Mouse (Mus musculus) left cerebral cortex, adult 2 months (tissue): ENCODE measurements around the gene Mrps10. TPM values are rescaled to one million over a fixed set of nuclear protein-coding genes. Genes with fewer than 3 reads are reported as not detected.
A peak's percentile ranks its signal among the peaks of the same experiment; 100 is the strongest.
"Not testable (repeated sequence)": the region's sequence is repeated elsewhere in the genome, so short reads cannot be mapped to it uniquely, and the experiment has no call there.

Experiments used
- DNase-seq, 2 experiments: peaks; one replicate each; pipeline ENCODE4 v3.0.0; 2021 to 2022; ENCODE audit warnings: low spot score in 2 of 2, mixed read lengths in 1 of 2; ENCODE audit errors: extremely low spot score in 1 of 2
- H3K27ac ChIP-seq: fragments of 200-600 bp; 2 replicates; pipeline ENCODE4 v1.8.1; 2022
- H3K4me3 ChIP-seq: fragments of 200-600 bp; 2 replicates; pipeline ENCODE4 v1.8.1; 2022
- CTCF ChIP-seq: fragments of 200-600 bp; IDR thresholded peaks from 2 replicates; pipeline ENCODE4 v1.8.1; 2022; ENCODE audit warnings: antibody characterized with exemption, mild to moderate bottlenecking, moderate library complexity
- intact Hi-C: fragments of 180-260 bp; cut with DNase I; formaldehyde crosslinking; loops from one replicate; pipeline ENCODE4 v1.15.1; 2025
- total RNA-seq, 2 experiments: library from RNA; stranded (reverse); gene quantifications; 2 replicates each; pipeline ENCODE4 v1.2.3; 2021

Gene Mrps10
- total RNA-seq, 2 experiments from 2014 or later: 28.4 to 29.1 TPM

- intact Hi-C loops: loop anchor here (1.0 to 5.0 kb wide), 2 partner anchors 190 to 293 kb away; no protein-coding TSS in a partner anchor
- not testable (repeated sequence) for H3K4me3 ChIP-seq, H3K27ac ChIP-seq, DNase-seq
- TF ChIP-seq CTCF: peak; percentile 53
Observed at GRCm38 (mm10) chr17:47332664-47333063, 36.0 kb upstream of the Mrps10 start.

- no peak for DNase-seq
- Histone ChIP-seq H3K27ac (no peak overlapping the region), H3K4me3 (no peak overlapping the region)
- no peak for TF ChIP-seq CTCF
- intact Hi-C loops: loop anchor here (1.0 to 5.0 kb wide), 2 partner anchors 191 to 294 kb away; no protein-coding TSS in a partner anchor
Observed at GRCm38 (mm10) chr17:47333409-47333808, 35.3 kb upstream of the Mrps10 start.

GRCm38 (mm10) chr17:47343121-47343520 is 25.6 kb upstream of the Mrps10 start:
- no peak overlapping the region for H3K27ac ChIP-seq
- TF ChIP-seq CTCF: no peak
- intact Hi-C loops: no loop called here

GRCm38 (mm10) chr17:47349721-47350319 is 18.9 kb upstream of the Mrps10 start:
- H3K27ac ChIP-seq: no peak overlapping the region
- H3K4me3 ChIP-seq: no peak overlapping the region
- intact Hi-C loops: no loop called here
- no peak for DNase-seq
- no peak for TF ChIP-seq CTCF

More at GRCm38 (mm10) chr17:47343121-47343520, 25.6 kb upstream of the Mrps10 start:
- no peak overlapping the region for H3K4me3 ChIP-seq
- DNase-seq: no peak

- Histone ChIP-seq H3K4me3 (no peak overlapping the region), H3K27ac (no peak overlapping the region)
- DNase-seq: peak in 1 of 2 experiments; percentile 31
- intact Hi-C loops: loop anchor here (10.0 kb wide), 1 partner anchor 325 kb away; the partner anchor contains the start of genes Frs3 and Tomm6
- TF ChIP-seq CTCF: peak; percentile 65
Observed at GRCm38 (mm10) chr17:47359964-47360363, 8.7 kb upstream of the Mrps10 start.

GRCm38 (mm10) chr17:47361343-47361742 is 7.3 kb upstream of the Mrps10 start:
- H3K27ac ChIP-seq: no peak overlapping the region
- TF ChIP-seq CTCF: no peak
- H3K4me3 ChIP-seq: no peak overlapping the region
- DNase-seq: no peak
- intact Hi-C loops: loop anchor here (10.0 kb wide), 1 partner anchor 323 kb away; the partner anchor contains the start of genes Frs3 and Tomm6

- H3K27ac ChIP-seq: peak overlapping the region; percentile 56; the same call in 1 of the 2 replicates
- DNase-seq: no peak
- H3K4me3 ChIP-seq: peak overlapping the region; percentile 58
- no peak for TF ChIP-seq CTCF
- intact Hi-C loops: loop anchor here (10.0 kb wide), 1 partner anchor 316 kb away; the partner anchor contains the start of genes Frs3 and Tomm6
Observed at GRCm38 (mm10) chr17:47369087-47369443, 378 bp downstream of the Mrps10 start.

GRCm38 (mm10) chr17:47371451-47371850 is 2.8 kb downstream of the Mrps10 start:
- TF ChIP-seq CTCF: peak; percentile 83
- peak; percentile 46 to 49 for DNase-seq
- intact Hi-C loops: no loop called here
- no peak overlapping the region for H3K4me3 ChIP-seq
- no peak overlapping the region for H3K27ac ChIP-seq

- TF ChIP-seq CTCF: no peak
- H3K4me3 ChIP-seq: no peak overlapping the region
- no peak for DNase-seq
- intact Hi-C loops: no loop called here
- H3K27ac ChIP-seq: no peak overlapping the region
Observed at GRCm38 (mm10) chr17:47373991-47374390, 5.3 kb downstream of the Mrps10 start.

GRCm38 (mm10) chr17:47376779-47377280 is 8.1 kb downstream of the Mrps10 start:
- Histone ChIP-seq H3K27ac (no peak overlapping the region), H3K4me3 (no peak overlapping the region)
- DNase-seq: no peak
- TF ChIP-seq CTCF: no peak
- intact Hi-C loops: no loop called here

- intact Hi-C loops: no loop called here
Observed at GRCm38 (mm10) chr17:47378133-47378532, 9.4 kb downstream of the Mrps10 start.

GRCm38 (mm10) chr17:47381917-47382316 is 13.2 kb downstream of the Mrps10 start:
- TF ChIP-seq CTCF: no peak
- Histone ChIP-seq H3K27ac (no peak overlapping the region), H3K4me3 (no peak overlapping the region)
- no peak for DNase-seq
- intact Hi-C loops: no loop called here

More at GRCm38 (mm10) chr17:47378133-47378532, 9.4 kb downstream of the Mrps10 start:
- TF ChIP-seq CTCF: no peak
- Histone ChIP-seq H3K27ac (no peak overlapping the region), H3K4me3 (no peak overlapping the region)
- no peak for DNase-seq
